Mouse (Mus musculus) B cell, adult 62 days (primary cell): ENCODE data around the gene Tagln3. TPM values are rescaled to one million over a fixed set of nuclear protein-coding genes. Genes with fewer than 3 reads are reported as not detected.

ENCODE experiments used
- total RNA-seq: library from RNA; stranded (reverse); gene quantifications from 4 replicates; pipeline ENCODE4 v1.2.4, GENCODE M21; 2023

The Tagln3 gene
- total RNA-seq, result not detected in 4 replicates

GRCm38 (mm10) chr16:45724061-45724741 is at the start of gene Tagln3:
Gene Tagln3, minus strand, starts transcription at chr16:45724608.

GRCm38 (mm10) chr16:45742615-45743476 is 18.4 kb upstream of the Tagln3 start, which contains the start of gene Abhd10:
Gene Abhd10, minus strand, starts transcription at chr16:45742955.

GRCm38 (mm10) chr16:45693558-45693957 is 30.9 kb downstream of the Tagln3 start, which contains the start of gene Tmprss7:
Gene Tmprss7, minus strand, starts transcription at chr16:45693658.

Other genes with a start within 250 kb of the Tagln3 start
- gene Gm609, start 231.6 kb downstream of the Tagln3 start, total RNA-seq, result not detected in 4 replicates
- gene Gm17783, start 192.6 kb downstream of the Tagln3 start, total RNA-seq, result not detected in 4 replicates
- 0.15 to 0.33 TPM (median 0.32 TPM) in 3 of 4 replicates, not detected in the other for gene Slc9c1, start 189.3 kb downstream of the Tagln3 start, total RNA-seq
- gene Gcsam, start 114.2 kb downstream of the Tagln3 start, total RNA-seq, result 0.17 to 1.3 TPM (median 0.64 TPM) in 3 of 4 replicates, not detected in the other
- not detected in 4 replicates for gene BC016579, start 70.5 kb downstream of the Tagln3 start, total RNA-seq
- not detected in 4 replicates for gene Tmprss7, start 30.9 kb downstream of the Tagln3 start, total RNA-seq
- 33.4 to 42.4 TPM (median 36.5 TPM) in 4 replicates for gene Abhd10, start 18.3 kb upstream of the Tagln3 start, total RNA-seq
- gene Phldb2, start 229.0 kb upstream of the Tagln3 start, total RNA-seq, result not detected in 4 replicates